Mouse (Mus musculus) liver, postnatal 0 days (tissue): Measurements from ENCODE around the gene 4930568D16Rik. TPM values are rescaled to one million over a fixed set of nuclear protein-coding genes. Genes with fewer than 3 reads are reported as not detected.

ENCODE experiments used
- ATAC-seq: fragments of 200-750 bp; cut with Nextera tagmentation; 2 replicates; pipeline ENCODE4 v1.8.0; 2017; ENCODE audit warnings: mild to moderate bottlenecking, moderate library complexity
- DNase-seq: peaks from one replicate; pipeline ENCODE4 v3.0.0-alpha.2; 2016
- H3K27ac ChIP-seq: fragments of 300-500 bp; sonication (generic); 2 replicates; pipeline ENCODE4 v1.5.1; 2014; ENCODE audit warnings: antibody characterized with exemption, moderate library complexity, mild to moderate bottlenecking, low read depth
- H3K27me3 ChIP-seq: fragments of 300-500 bp; sonication (generic); 2 replicates; pipeline ENCODE4 v1.6.1; 2014; ENCODE audit warnings: low read length, control low read depth, mixed read lengths; ENCODE audit not compliant: insufficient read depth
- H3K36me3 ChIP-seq: fragments of 300-500 bp; sonication (generic); replicated peaks from 2 replicates; pipeline ENCODE4 v1.6.1; 2014; ENCODE audit warnings: mild to moderate bottlenecking, control low read depth, low read length, moderate library complexity, mixed read lengths; ENCODE audit not compliant: insufficient read depth
- H3K4me1 ChIP-seq: fragments of 300-500 bp; sonication (generic); 2 replicates; pipeline ENCODE4 v1.6.1; 2014; ENCODE audit warnings: antibody characterized with exemption, mild to moderate bottlenecking, control low read depth; ENCODE audit not compliant: insufficient read depth
- H3K4me2 ChIP-seq: fragments of 300-500 bp; sonication (generic); 2 replicates; pipeline ENCODE4 v1.6.1; 2014; ENCODE audit warnings: low read depth, mild to moderate bottlenecking, low read length, moderate library complexity, mixed read lengths
- H3K4me3 ChIP-seq: fragments of 300-500 bp; sonication (generic); 2 replicates; pipeline ENCODE4 v1.5.1; 2014; ENCODE audit warnings: low read depth, low read length
- H3K9ac ChIP-seq: fragments of 300-500 bp; sonication (generic); replicated peaks from 2 replicates; pipeline ENCODE4 v1.6.1; 2014; ENCODE audit warnings: mild to moderate bottlenecking, moderate library complexity
- H3K9me3 ChIP-seq: fragments of 300-500 bp; sonication (generic); 2 replicates; pipeline ENCODE4 v1.6.1; 2016; ENCODE audit warnings: mild to moderate bottlenecking, control low read depth, low read length, mixed read lengths
- CTCF ChIP-seq: sonication (generic); IDR thresholded peaks from 2 replicates; pipeline ENCODE4 v1.5.1; 2016; ENCODE audit warnings: antibody characterized with exemption, low read depth
- EP300 ChIP-seq: IDR thresholded peaks from 2 replicates; pipeline ENCODE4 v1.6.1; 2016; ENCODE audit warnings: antibody characterized with exemption, low read depth, mild to moderate bottlenecking
- whole genome bisulfite sequencing: fragments of 180-500 bp; shearing (Covaris S2); extraction: QIAGEN DNeasy Blood & Tissue Kit; methylation state at CpG from one replicate; pipeline ENCODE4 v1.1.7; 2014; ENCODE audit not compliant: insufficient replicate concordance; 5-methylcytosine and 5-hydroxymethylcytosine counted together
- polyA plus RNA-seq: library from polyadenylated mRNA; unstranded; fragments of >200 nt; fragmentation: Nextera tagmentation; extraction: Ambion mirVana; gene quantifications from 2 replicates; pipeline ENCODE4 v1.2.1, GENCODE M21; 2015

Gene 4930568D16Rik
- polyA plus RNA-seq, 1 experiment from 2014 or later = not detected

DNA sequence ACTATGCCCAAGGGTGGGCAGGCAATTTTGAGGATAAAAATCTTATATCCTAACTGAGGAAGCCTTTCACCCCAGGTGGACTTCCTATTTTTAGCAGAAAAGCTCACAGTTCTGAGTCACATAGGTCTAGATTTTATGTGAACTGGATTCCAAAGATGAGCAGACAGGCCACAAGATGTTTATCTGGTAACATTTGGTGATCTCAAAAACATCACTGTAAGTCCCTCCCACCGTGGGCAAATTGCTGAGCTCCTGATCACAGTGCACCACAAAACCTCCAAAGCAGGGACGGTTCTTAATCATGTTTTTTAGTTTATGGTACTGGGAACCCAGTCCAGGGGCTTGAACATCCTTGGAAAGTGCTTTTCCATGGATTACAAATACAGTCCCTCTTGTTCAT lies 38.5 kb downstream of the 4930568D16Rik start:
- 47% methylated on average over 2 of the region's 2 CpGs for WGBS
- no peaks in the 10 kb centered on the region for H3K27me3 ChIP-seq
- no peak overlapping the region for H3K4me3 ChIP-seq
- no peak for TF ChIP-seq EP300
- no peak for TF ChIP-seq CTCF
- H3K36me3 ChIP-seq = peaks cover 29% of the 10 kb centered on the region
- DNase-seq (no peak), ATAC-seq (no peak)
- H3K9ac ChIP-seq = peak overlapping the region; percentile 35
- H3K9me3 ChIP-seq = no peaks in the 10 kb centered on the region
- peaks cover 71% of the 10 kb centered on the region for H3K4me1 ChIP-seq
- peak overlapping the region; percentile 67 for H3K4me2 ChIP-seq
- peak overlapping the region; percentile 89 for H3K27ac ChIP-seq

DNA sequence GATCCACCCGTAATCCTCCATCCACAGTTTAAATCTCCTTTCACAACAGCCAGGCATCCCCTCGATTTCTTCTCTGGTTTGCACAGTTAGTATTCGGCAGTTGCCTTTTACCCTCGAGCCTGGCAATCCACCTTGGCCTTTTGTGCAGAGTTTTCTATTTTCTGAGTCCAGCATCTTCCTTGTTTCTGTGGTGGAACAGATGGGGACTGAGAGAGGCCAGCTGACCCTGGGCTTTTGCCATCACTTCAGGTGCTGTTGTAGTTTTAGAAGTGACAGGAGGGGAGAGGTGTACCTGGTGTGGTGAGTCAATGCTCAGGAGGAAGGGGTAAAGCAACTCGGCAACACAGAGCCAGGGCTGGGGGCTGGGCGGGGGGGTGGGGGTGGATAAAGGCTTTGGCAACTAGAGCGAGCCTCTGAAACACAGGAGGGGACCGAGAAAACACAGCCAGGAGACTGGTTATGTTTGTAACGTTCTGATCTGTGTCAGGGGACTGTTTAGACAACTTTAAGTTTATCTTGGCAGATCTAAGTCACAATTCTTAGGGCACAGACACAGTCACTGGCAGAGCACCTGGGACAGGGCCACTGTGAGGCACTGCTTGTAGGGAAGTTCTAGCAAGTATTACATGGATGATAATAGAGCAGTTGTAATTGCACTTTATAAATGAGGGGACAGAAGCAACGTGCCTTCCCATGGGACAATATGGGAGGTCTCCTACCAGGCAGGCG lies 39.3 kb downstream of the 4930568D16Rik start:
- WGBS = 37% methylated on average over 11 of the region's 11 CpGs
- Histone ChIP-seq H3K36me3 (peaks cover 37% of the 10 kb centered on the region), H3K4me1 (peaks cover 76% of the 10 kb centered on the region), H3K27me3 (no peaks in the 10 kb centered on the region), H3K27ac (peak overlapping the region; percentile 89), H3K9ac (peak overlapping the region; percentile 35; the same call in 1 of the 2 replicates), H3K4me2 (peak overlapping the region; percentile 67), H3K4me3 (peak overlapping the region; percentile 27), H3K9me3 (no peaks in the 10 kb centered on the region)
- ATAC-seq (peak; percentile 4; the same call in 1 of the 2 replicates), DNase-seq (no peak)
- TF ChIP-seq EP300 (no peak), CTCF (no peak)

DNA sequence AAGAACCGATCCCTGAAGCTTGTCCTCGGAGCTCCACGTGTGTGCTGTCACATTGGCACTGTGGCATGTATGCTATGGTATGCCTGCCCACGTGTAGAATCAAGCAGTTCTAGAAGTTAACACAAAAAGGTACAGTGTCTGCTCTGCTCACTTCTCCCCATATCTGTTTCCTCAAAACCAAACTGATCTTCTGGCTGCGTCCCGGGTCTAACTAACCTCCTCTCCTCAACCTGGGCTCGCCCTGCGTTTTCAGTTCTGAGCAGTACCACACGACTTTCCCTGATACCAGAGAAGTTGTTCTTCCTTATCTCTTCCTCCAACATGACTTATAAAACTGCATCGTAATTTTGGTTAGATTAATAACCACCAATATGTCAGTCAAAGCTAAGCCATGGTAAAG lies 39.9 kb downstream of the 4930568D16Rik start:
- peak overlapping the region; percentile 67 for H3K4me2 ChIP-seq
- peak; percentile 69 for ATAC-seq
- peak; percentile 43 for DNase-seq
- peak; percentile 95 for TF ChIP-seq EP300
- TF ChIP-seq CTCF = no peak
- 25% methylated on average over 10 of the region's 10 CpGs for WGBS
- H3K9me3 ChIP-seq = no peaks in the 10 kb centered on the region
- peak overlapping the region; percentile 89 for H3K27ac ChIP-seq
- H3K4me3 ChIP-seq = peak overlapping the region; percentile 27
- peaks cover 71% of the 10 kb centered on the region for H3K4me1 ChIP-seq
- H3K27me3 ChIP-seq = no peaks in the 10 kb centered on the region
- peak overlapping the region; percentile 35; the same call in 1 of the 2 replicates for H3K9ac ChIP-seq
- H3K36me3 ChIP-seq = peaks cover 41% of the 10 kb centered on the region

GRCm38 (mm10) chr2:35326931-35327330 lies 40.6 kb downstream of the 4930568D16Rik start:
- 41% methylated on average over 1 of the region's 1 CpGs for WGBS
- no peak for DNase-seq
- Histone ChIP-seq H3K9me3 (no peaks in the 10 kb centered on the region), H3K36me3 (peaks cover 43% of the 10 kb centered on the region), H3K4me1 (peaks cover 72% of the 10 kb centered on the region), H3K4me3 (peak overlapping the region; percentile 8), H3K4me2 (peak overlapping the region; percentile 67), H3K27ac (peak overlapping the region; percentile 68), H3K27me3 (no peaks in the 10 kb centered on the region), H3K9ac (no peak overlapping the region)
- ATAC-seq = no peak
- TF ChIP-seq CTCF (no peak), EP300 (no peak)

DNA sequence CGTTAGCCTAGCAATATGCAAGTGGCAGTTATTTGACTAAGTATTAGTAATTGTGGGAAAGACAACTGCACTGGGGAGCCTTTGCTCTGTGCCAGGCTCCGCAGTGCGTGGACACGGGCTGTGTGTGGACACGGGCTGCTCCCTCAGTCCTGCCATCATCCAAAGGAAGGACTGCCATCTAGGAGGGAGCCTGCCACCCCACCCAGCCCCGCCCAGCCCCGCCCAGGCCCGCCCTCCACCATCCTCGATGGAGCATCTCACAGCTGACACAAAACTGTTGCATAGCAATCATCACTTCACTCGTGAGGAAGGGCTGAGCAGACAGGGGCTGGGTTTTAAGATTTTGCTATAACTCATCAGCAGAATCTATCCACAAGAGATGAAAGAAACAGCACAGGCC lies 41.6 kb downstream of the 4930568D16Rik start:
- peak overlapping the region; percentile 67 for H3K4me2 ChIP-seq
- H3K4me3 ChIP-seq = peak overlapping the region; percentile 8; the same call in 1 of the 2 replicates
- H3K27me3 ChIP-seq = no peaks in the 10 kb centered on the region
- H3K27ac ChIP-seq = peak overlapping the region; percentile 68
- H3K36me3 ChIP-seq = peaks cover 53% of the 10 kb centered on the region
- WGBS = 63% methylated on average over 10 of the region's 10 CpGs
- no peak overlapping the region for H3K9ac ChIP-seq
- TF ChIP-seq CTCF (no peak), EP300 (no peak)
- peaks cover 69% of the 10 kb centered on the region for H3K4me1 ChIP-seq
- ATAC-seq (peak; percentile 60), DNase-seq (peak; percentile 61)
- H3K9me3 ChIP-seq = no peaks in the 10 kb centered on the region

DNA sequence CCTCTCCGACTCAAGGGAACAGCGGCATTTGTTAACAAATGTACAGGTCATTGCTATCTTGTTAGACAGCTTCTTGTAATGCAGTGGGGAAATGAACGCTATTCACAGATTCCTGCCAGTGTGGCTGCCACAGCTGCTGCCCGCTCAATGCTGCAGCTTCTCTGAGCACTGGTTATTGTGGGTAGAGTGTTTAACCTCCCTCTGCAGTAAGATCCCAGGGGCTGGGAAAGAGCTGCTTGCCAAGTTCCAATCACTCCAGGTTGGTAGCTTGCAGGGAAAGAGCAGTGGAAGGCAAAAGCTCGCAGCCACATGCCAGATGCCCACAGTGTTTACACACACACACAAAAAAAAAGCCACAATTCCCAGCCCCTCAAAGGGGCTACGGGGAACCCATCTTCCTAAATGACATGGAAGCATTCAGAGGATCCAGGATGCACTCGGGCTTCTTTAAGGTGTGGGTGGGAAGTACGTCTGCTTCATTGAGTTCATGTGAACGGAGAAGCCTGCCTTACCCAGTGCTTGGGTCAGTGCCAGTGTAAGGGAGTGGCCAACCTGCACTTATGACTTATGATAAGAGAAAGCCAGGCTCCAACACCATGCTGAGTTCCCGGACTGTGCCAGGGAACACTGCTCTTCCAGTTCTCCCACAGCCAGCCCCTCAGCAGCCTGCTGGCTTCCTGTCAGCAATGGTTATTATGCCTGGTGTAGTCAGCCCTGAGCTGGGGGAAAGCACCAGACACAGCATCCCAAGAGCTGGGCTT lies 44.9 kb downstream of the 4930568D16Rik start:
- peaks cover 59% of the 10 kb centered on the region for H3K4me1 ChIP-seq
- no peak for TF ChIP-seq CTCF
- TF ChIP-seq EP300 = no peak
- DNase-seq (peak; percentile 85), ATAC-seq (peak; percentile 85)
- peak overlapping the region; percentile 54 for H3K4me2 ChIP-seq
- peaks cover 82% of the 10 kb centered on the region for H3K36me3 ChIP-seq
- H3K27me3 ChIP-seq = no peaks in the 10 kb centered on the region
- peak overlapping the region; percentile 45 for H3K27ac ChIP-seq
- WGBS = 55% methylated on average over 10 of the region's 10 CpGs
- H3K9ac ChIP-seq = peak overlapping the region; percentile 27; the same call in 1 of the 2 replicates
- H3K9me3 ChIP-seq = no peaks in the 10 kb centered on the region
- no peak overlapping the region for H3K4me3 ChIP-seq
